Mouse (Mus musculus): Measurements from ENCODE around the gene Kat7. TPM values are rescaled to one million over a fixed set of nuclear protein-coding genes. Genes with fewer than 3 reads are reported as not detected.
A peak's percentile ranks its signal among the peaks of the same experiment; 100 is the strongest.

Gene Kat7
- total RNA-seq, 2 experiments from 2014 or later, result 70.2 to 72.0 TPM

- intact Hi-C loops (cut with DNase I), result no loop called here
- DNase-seq, result no peak
Observed at GRCm38 (mm10) chr11:95247065-95247464, 63.0 kb downstream of the Kat7 start.

- DNase-seq, result no peak
- intact Hi-C loops (cut with DNase I), result no loop called here
Observed at GRCm38 (mm10) chr11:95245456-95245855, 64.6 kb downstream of the Kat7 start.

- intact Hi-C loops (cut with DNase I), result no loop called here
- DNase-seq, result no peak
Observed at GRCm38 (mm10) chr11:95242653-95243052, 67.4 kb downstream of the Kat7 start.

- intact Hi-C loops (cut with DNase I), result no loop called here
- DNase-seq, result no peak
Observed at GRCm38 (mm10) chr11:95238477-95238876, 71.6 kb downstream of the Kat7 start.

- intact Hi-C loops (cut with DNase I), result loop anchor here (5.0 kb wide), 1 partner anchor 115 kb away; no protein-coding TSS in a partner anchor
- DNase-seq, result no peak
Observed at GRCm38 (mm10) chr11:95232329-95232696, 77.7 kb downstream of the Kat7 start.

- DNase-seq, result peak; percentile 84
- intact Hi-C loops (cut with DNase I), result loop anchor here (5.0 kb wide), 1 partner anchor 115 kb away; no protein-coding TSS in a partner anchor
Observed at GRCm38 (mm10) chr11:95231688-95232328, 78.2 kb downstream of the Kat7 start.

- intact Hi-C loops (cut with DNase I), result no loop called here
- no peak for DNase-seq
Observed at GRCm38 (mm10) chr11:95227467-95227866, 82.6 kb downstream of the Kat7 start.

- intact Hi-C loops (cut with DNase I), result no loop called here
- no peak for DNase-seq
Observed at GRCm38 (mm10) chr11:95225448-95225847, 84.6 kb downstream of the Kat7 start.

Other genes starting within 250 kb of the Kat7 start
- gene Itga3, start 233.4 kb downstream of the Kat7 start, total RNA-seq (2021), result 10 to 100 TPM; 20.3 to 20.5 TPM
- not detected for gene Dlx3, start 190.1 kb downstream of the Kat7 start, total RNA-seq (2021)
- under 1 TPM; 0.18 to 0.24 TPM for gene Dlx4, start 164.0 kb downstream of the Kat7 start, total RNA-seq (2021)
- not detected for gene Tac4, start 48.7 kb downstream of the Kat7 start, total RNA-seq (2021)
- 1 to 10 TPM; 4.5 to 4.8 TPM for gene Fam117a, start 26.8 kb upstream of the Kat7 start, total RNA-seq (2021)
- gene Slc35b1, start 74.4 kb upstream of the Kat7 start, total RNA-seq (2021), result 10 to 100 TPM; 85.9 to 87.2 TPM
- 100 to 1,000 TPM; 103 to 126 TPM for gene Spop, start 103.8 kb upstream of the Kat7 start, total RNA-seq (2021)
- 10 to 100 TPM; 40.2 to 44.0 TPM for gene Nxph3, start 204.3 kb upstream of the Kat7 start, total RNA-seq (2021)